Mouse (Mus musculus) olfactory bulb, adult 2 months (tissue): ENCODE results near the gene Cacng4.

Source experiments
- CTCF ChIP-seq: fragments of 200-500 bp; IDR thresholded peaks from 2 replicates; pipeline ENCODE4 v1.5.1; 2012; ENCODE audit warnings: low read depth, mild to moderate bottlenecking, low read length, moderate library complexity; ENCODE audit not compliant: insufficient read depth
- POLR2A ChIP-seq: fragments of 200-500 bp; IDR thresholded peaks from 2 replicates; pipeline ENCODE4 v1.6.1; 2012; ENCODE audit warnings: mild to moderate bottlenecking, low read depth, low read length, moderate library complexity; ENCODE audit not compliant: insufficient read depth

- TF ChIP-seq CTCF (no peak), POLR2A (no peak)
Observed at GRCm38 (mm10) chr11:107793200-107794102, 906 bp downstream of the Cacng4 start.
